ENCODE assay signal across 21 mouse cellular contexts in the genomic region with DNA sequence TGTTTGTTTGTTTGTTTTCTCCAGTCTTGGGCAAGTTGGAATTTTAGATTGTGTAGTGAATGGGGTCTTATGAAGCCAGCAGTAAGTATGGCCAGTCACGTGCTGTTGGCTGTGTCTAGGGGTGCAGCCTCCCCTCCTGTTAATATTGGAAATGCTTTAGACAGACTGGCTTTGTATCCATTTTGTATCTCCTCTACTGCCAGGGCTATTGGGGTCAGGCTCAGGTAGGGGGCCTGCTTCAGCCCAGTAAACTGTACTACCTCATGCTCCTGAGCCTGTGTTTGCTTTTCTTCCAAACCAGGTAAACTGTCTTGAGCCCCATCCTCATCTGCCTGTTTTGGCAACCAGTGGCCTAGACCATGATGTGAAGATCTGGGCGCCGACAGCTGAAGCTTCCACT. TPM values are rescaled to one million over a fixed set of nuclear protein-coding genes. Genes with fewer than 3 reads are reported as not detected.
A peak's percentile ranks its signal among the peaks of the same experiment; 100 is the strongest.
DNase-seq lines count a peak whose midpoint lies in the region; TF ChIP-seq lines count a peak whose summit lies in the region.
"Had no signal": no experiment of that assay in that cellular context is flagged by ENCODE, and none has a peak within 500 bp of the region (broad histone marks: within the 10 kb centered on the region; RNA-seq: fewer than 3 reads in every experiment).

No protein-coding gene starts in this region.

- H3K4me3 ChIP-seq in gastrocnemius, adult 2 months, result no peak overlapping the region
- no peak overlapping the region for H3K4me3 ChIP-seq in layer of hippocampus, adult 2 months
- H3K4me3 ChIP-seq: forebrain, embryonic 10.5 days; heart, embryonic 13.5 days; hindbrain, embryonic 12.5 days; intestine, embryonic 15.5 days had no signal

- intact Hi-C loops in gastrocnemius, adult 2 months (cut with DNase I), result no loop called here

- no peak for TF ChIP-seq CTCF in gastrocnemius, adult 2 months (IDR thresholded peaks at IDR 0.05)
- no peak for TF ChIP-seq CTCF in layer of hippocampus, adult 2 months (conservative IDR thresholded peaks at IDR 0.05)

- DNase-seq in cerebellum, adult 9-10 months, result peak; percentile 51
- DNase-seq in cerebellum, postnatal 25 days, result no peak
- DNase-seq in gastrocnemius, adult 2 months, result no peak
- DNase-seq in gastrocnemius, postnatal 4 days (ENCODE audit: low spot score in 2 of 2), result no peak
- no peak for DNase-seq in layer of hippocampus, adult 2 months (ENCODE audit: low spot score in 2 of 2)
- no peak for DNase-seq in layer of hippocampus, postnatal 14 days (ENCODE audit: low spot score in 2 of 2)
- DNase-seq: adrenal gland, adult 2 months; adrenal gland, postnatal 14 days; cerebellum, adult 11-12 months; gastrocnemius, postnatal 10 days; gastrocnemius, postnatal 36 days; heart, adult 18-20 months; heart, postnatal 14 days; heart, postnatal 4 days; kidney, adult 11 months; kidney, adult 8-10 months had no signal

- H3K27ac ChIP-seq in gastrocnemius, adult 2 months, result 0 out of 2 replicates have a peak overlapping the region, but pooled peaks have one; percentile 4
- H3K27ac ChIP-seq in layer of hippocampus, adult 2 months, result peak overlapping the region; percentile 48; the same call in 1 of the 2 replicates
- H3K27ac ChIP-seq: forebrain, embryonic 10.5 days; heart, embryonic 13.5 days; hindbrain, embryonic 12.5 days; intestine, embryonic 15.5 days had no signal

RNA-seq across cellular contexts. Expression of gene Pea15a, which starts 14.4 kb away (rescaled TPM):
- total RNA-seq in gastrocnemius, adult 2 months (2021), result 10 to 100 TPM; 19.5 to 35.2 TPM
- total RNA-seq in gastrocnemius, postnatal 4 days (2021), result 100 to 1,000 TPM; 113 TPM
- 100 to 1,000 TPM; 421 to 428 TPM for total RNA-seq in layer of hippocampus, adult 2 months (2021)
- 100 to 1,000 TPM; 360 to 376 TPM for total RNA-seq in layer of hippocampus, postnatal 14 days (2021)

RNA-seq across cellular contexts. Expression of gene Casq1, which starts 27.5 kb away (rescaled TPM):
- total RNA-seq in gastrocnemius, adult 2 months (2021), result 1,000 to 10,000 TPM; 2,819 to 3,581 TPM
- total RNA-seq in gastrocnemius, postnatal 4 days (2021), result 1,000 to 10,000 TPM; 2,015 to 2,024 TPM
- total RNA-seq in layer of hippocampus, adult 2 months (2021), result under 1 TPM; 0.37 to 0.51 TPM
- 1 to 10 TPM; 1.1 to 1.4 TPM for total RNA-seq in layer of hippocampus, postnatal 14 days (2021)
- total RNA-seq: MEL had no signal

RNA-seq across cellular contexts. Expression of gene Dcaf8, which starts 44.3 kb away (rescaled TPM):
- 100 to 1,000 TPM; 158 to 193 TPM for total RNA-seq in gastrocnemius, adult 2 months (2021)
- total RNA-seq in gastrocnemius, postnatal 4 days (2021), result 100 to 1,000 TPM; 139 to 169 TPM
- 100 to 1,000 TPM; 114 to 116 TPM for total RNA-seq in layer of hippocampus, adult 2 months (2021)
- 100 to 1,000 TPM in 1 of 2 experiments, 10 to 100 TPM in 1; 97.8 to 104 TPM for total RNA-seq in layer of hippocampus, postnatal 14 days (2021)

Comparison
In these comparisons a context has a peak if more than half of its experiments do, and no peak if none do; other contexts are left out.
1. RNA of gene Casq1, which starts 27.5 kb away (total RNA-seq): 2,819 to 3,581 TPM in gastrocnemius, adult 2 months and 2,015 to 2,024 TPM in gastrocnemius, postnatal 4 days; 1.1 to 1.4 TPM in layer of hippocampus, postnatal 14 days and 0.37 to 0.51 TPM in layer of hippocampus, adult 2 months; every median in the first group is over 100 times any median in the second.